Mouse (Mus musculus) CD8-positive naive resting alpha-beta T cell, adult 2 months (primary cell): ENCODE data around the gene Fosl2.
"Not testable (repeated sequence)": the region's sequence is repeated elsewhere in the genome, so short reads cannot be mapped to it uniquely, and the experiment has no call there.

Experiments
- DNase-seq, 2 experiments: peaks; one replicate each; pipeline ENCODE4 v3.0.0; 2022; ENCODE audit warnings: low read depth in 2 of 2, low spot score in 2 of 2

The Fosl2 gene

DNA sequence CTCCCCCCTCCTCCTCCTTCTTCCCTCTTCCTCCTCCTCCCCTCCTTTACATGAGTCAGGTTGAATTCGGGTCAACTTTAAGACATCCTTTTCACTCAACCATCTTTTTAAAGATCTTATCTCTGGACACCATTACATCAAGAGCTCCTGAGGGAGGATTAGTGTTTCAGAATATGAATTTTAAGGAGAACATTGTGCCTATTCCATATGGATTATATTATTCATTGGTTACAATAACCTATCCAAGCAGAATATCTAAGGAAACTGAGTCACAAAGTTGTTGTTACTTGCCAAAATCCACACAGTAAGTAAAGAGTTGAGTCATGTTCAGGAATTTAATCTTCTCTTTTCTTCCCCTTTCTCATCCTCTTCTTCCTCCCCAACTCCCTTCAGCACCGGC, 41.2 kb downstream of the Fosl2 start:
- DNase-seq = no peak

DNA sequence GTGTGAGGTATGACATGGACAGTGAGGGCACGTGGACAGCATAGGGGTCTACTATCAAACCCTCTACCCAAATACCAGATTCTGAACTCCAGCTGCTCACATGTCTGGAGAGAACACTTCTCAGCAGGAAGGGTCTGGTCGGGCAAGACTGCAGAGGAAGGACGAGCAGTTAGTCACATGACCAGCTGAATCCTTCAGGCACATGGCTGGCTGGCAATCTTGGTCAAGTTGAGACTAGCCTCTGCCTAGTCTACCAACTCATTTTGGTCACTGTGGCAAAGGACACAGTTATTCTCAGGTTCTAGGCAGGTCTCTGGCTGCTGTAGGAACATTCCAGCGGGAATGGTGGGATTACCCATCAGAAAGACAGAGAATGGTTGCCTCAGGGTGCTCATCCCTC, 42.1 kb downstream of the Fosl2 start:
- no peak for DNase-seq

DNA sequence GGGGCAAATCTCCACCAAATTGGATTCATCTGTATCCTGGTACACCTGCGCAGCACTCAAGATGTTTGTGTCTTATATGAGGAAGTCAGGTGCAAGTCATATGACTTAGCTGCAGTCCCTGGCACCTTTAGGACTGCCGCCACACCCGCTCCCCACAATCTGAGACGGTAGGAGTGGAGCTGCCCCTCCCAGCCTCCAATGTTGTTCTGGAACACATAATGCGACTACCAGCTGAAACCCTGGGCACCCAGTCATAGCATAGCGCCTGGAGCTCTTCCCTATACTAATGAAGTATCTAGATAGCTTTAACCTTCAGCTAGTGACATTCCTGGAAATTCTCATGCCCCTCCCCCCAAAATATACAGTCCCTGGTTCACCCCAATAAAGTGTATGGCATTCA, 43.1 kb downstream of the Fosl2 start:
- not testable (repeated sequence) for DNase-seq

- no peak for DNase-seq
Measured at GRCm38 (mm10) chr5:32182885-32183629, 47.5 kb downstream of the Fosl2 start.

- DNase-seq = no peak
Measured at GRCm38 (mm10) chr5:32187717-32188116, 52.1 kb downstream of the Fosl2 start.

GRCm38 (mm10) chr5:32191259-32191658, 55.7 kb downstream of the Fosl2 start:
- DNase-seq = no peak

GRCm38 (mm10) chr5:32192016-32192845, 56.6 kb downstream of the Fosl2 start:
- no peak for DNase-seq

GRCm38 (mm10) chr5:32194236-32194635, 58.6 kb downstream of the Fosl2 start:
- DNase-seq = no peak

GRCm38 (mm10) chr5:32195857-32196609, 60.4 kb downstream of the Fosl2 start:
- DNase-seq = no peak

GRCm38 (mm10) chr5:32197698-32198097, 62.1 kb downstream of the Fosl2 start:
- peak; percentile 79 to 84 for DNase-seq

DNA sequence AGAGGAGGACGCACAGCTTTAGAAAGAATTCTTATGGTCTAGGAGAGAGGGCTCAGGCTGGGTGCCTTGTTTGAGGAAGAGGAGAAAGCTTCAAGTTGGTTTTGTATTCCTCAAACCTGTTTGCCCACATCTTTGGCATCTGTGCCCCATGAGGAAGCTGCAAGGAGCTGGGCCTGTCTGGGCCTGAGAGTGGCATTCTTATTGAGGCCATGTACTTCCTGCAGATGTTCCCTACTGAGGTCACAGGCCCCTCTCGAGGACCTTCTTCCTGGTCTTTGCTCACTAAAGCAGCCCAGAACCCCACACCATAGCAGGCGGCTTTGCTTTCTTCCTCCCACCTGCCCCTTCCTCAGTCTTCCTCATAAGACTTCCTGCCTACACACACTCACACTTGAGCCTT, 63.5 kb downstream of the Fosl2 start:
- DNase-seq = no peak

GRCm38 (mm10) chr5:32199594-32199993, 64.0 kb downstream of the Fosl2 start:
- no peak for DNase-seq

DNA sequence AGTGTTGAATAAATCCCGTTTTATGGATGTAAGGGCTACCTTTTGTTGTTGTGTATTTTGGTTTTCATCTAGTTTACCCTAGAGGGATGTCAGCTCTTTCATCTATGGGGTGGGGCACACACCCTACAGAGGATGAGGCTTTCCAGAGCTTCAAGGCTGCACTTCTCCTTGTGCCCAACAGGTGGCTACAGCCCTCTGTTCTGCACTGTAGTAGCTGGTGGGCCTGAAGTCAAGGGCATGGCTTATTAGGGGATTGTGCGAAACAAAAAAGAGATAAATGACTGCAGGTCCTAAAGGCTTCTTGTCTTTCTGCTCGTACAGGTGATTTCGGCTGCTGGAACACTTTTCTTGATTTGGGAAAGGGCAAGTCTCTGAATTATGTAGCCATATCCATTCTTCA, 69.1 kb downstream of the Fosl2 start:
- DNase-seq = peak in 1 of 2 experiments; percentile 4

DNA sequence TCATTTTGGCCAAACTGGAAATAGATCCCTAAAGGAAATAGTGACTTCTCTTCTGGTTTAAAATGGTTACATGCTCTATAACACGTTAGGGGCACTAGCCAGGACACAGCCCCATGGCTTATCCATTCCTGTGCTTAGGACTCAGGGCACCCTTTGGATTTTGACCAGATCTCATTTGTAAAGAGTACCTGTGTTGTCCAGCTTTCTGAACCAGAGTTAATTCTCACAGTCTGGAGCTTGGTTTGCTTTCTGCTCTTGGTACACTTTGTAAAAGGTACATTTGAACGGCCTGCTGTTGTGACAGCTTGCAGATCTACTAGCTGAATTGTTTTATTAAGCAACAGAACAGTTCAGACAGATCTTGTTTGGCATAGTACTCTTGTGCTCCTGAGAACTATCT, 71.1 kb downstream of the Fosl2 start:
- DNase-seq = no peak
